Mouse (Mus musculus) thymus, adult 2 months (tissue): ENCODE results near the gene Arhgef38.

Experiments used
- CTCF ChIP-seq: fragments of 200-500 bp; IDR thresholded peaks from 2 replicates; pipeline ENCODE4 v1.5.1; 2012; ENCODE audit warnings: mild to moderate bottlenecking, control low read depth, low read length, moderate library complexity, borderline replicate concordance; ENCODE audit not compliant: control insufficient read depth, poor library complexity, insufficient read depth; ENCODE audit errors: extremely low read depth
- POLR2A ChIP-seq: fragments of 200-500 bp; IDR thresholded peaks from 2 replicates; pipeline ENCODE4 v1.6.1; 2012; ENCODE audit warnings: mild to moderate bottlenecking, low read length, control low read depth, moderate library complexity; ENCODE audit not compliant: control insufficient read depth, poor library complexity, insufficient read depth; ENCODE audit errors: extremely low read depth

DNA sequence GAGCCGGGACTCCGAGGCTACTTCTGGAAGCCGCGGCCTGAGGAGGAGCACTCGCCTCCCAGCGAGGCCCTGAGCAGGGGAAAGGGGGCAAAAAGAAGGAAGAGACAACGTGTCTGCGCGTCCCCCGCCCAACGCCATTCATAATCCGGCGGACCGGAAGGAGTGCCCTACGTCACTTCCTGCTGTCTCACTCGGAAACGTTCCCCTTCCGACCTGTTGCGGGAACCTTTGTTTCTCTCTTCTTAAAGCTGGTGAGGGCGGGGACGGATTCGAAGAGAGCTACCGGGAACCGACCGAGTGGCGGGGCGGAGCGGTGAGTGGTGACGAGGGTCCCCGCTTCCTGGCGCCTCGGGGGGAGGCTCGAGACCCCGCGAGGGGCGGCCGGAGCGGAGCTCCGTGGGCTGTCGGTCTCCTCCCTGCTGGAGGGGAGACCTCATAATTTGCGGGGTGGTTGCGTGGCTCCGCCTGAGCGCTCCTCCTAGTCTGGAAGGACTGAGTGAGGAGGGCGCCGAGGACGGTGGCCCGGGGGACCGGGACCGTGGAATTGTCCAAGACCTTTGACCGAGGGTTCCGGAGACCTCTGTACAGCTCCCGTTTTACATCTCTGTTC, 143.0 kb downstream of the Arhgef38 start, which contains the start of the genes Ints12 and Gstcd:
- TF ChIP-seq CTCF (0 out of 2 replicates have a peak, but pooled peaks have one; percentile 51), POLR2A (peak; percentile 77; the same call in 1 of the 2 replicates)
